Mouse (Mus musculus) neural tube, embryonic 15.5 days (tissue): ENCODE measurements around the gene Trim47. TPM values are rescaled to one million over a fixed set of nuclear protein-coding genes. Genes with fewer than 3 reads are reported as not detected.
"Not testable (repeated sequence)": the region's sequence is repeated elsewhere in the genome, so short reads cannot be mapped to it uniquely, and the experiment has no call there.

Experiments
- ATAC-seq: fragments of 200-750 bp; cut with Nextera tagmentation; 2 replicates; pipeline ENCODE4 v1.8.0; 2017; ENCODE audit warnings: mild to moderate bottlenecking, moderate TSS enrichment, moderate library complexity; ENCODE audit not compliant: low FRiP score
- H3K27ac ChIP-seq: fragments of 300-500 bp; sonication (generic); replicated peaks from 2 replicates; pipeline ENCODE4 v1.5.1; 2015; ENCODE audit warnings: mild to moderate bottlenecking, inconsistent platforms
- H3K27me3 ChIP-seq: fragments of 300-500 bp; sonication (generic); replicated peaks from 2 replicates; pipeline ENCODE4 v1.6.1; 2015; ENCODE audit warnings: inconsistent platforms
- H3K36me3 ChIP-seq: fragments of 300-500 bp; sonication (generic); 2 replicates; pipeline ENCODE4 v1.6.1; 2015; ENCODE audit warnings: inconsistent platforms
- H3K4me1 ChIP-seq: fragments of 300-500 bp; sonication (generic); 2 replicates; pipeline ENCODE4 v1.6.1; 2015; ENCODE audit warnings: inconsistent platforms
- H3K4me2 ChIP-seq: fragments of 300-500 bp; sonication (generic); 2 replicates; pipeline ENCODE4 v1.6.1; 2015; ENCODE audit warnings: inconsistent platforms, mild to moderate bottlenecking, moderate library complexity
- H3K4me3 ChIP-seq: fragments of 300-500 bp; sonication (generic); replicated peaks from 2 replicates; pipeline ENCODE4 v1.5.1; 2015; ENCODE audit warnings: mild to moderate bottlenecking, inconsistent platforms
- H3K9ac ChIP-seq: fragments of 300-500 bp; sonication (generic); replicated peaks from 2 replicates; pipeline ENCODE4 v1.6.1; 2015; ENCODE audit warnings: mild to moderate bottlenecking, inconsistent platforms
- H3K9me3 ChIP-seq: fragments of 300-500 bp; sonication (generic); replicated peaks from 2 replicates; pipeline ENCODE4 v1.6.1; 2016; ENCODE audit warnings: inconsistent platforms
- WGBS: fragments of 180-500 bp; shearing (Covaris S2); methylation state at CpG from one replicate; pipeline ENCODE4 v1.1.7; 2015; ENCODE audit warnings: mixed read lengths; 5-methylcytosine and 5-hydroxymethylcytosine counted together
- polyA plus RNA-seq: library from polyadenylated mRNA; unstranded; fragments of >200 nt; fragmentation: Nextera tagmentation; extraction: Ambion mirVana; gene quantifications from 2 replicates; pipeline ENCODE4 v1.2.1, GENCODE M21; 2015

Trim47 gene
- polyA plus RNA-seq, 1 experiment from 2014 or later, result 9.8 TPM

GRCm38 (mm10) chr11:116132366-116133333, 5.6 kb upstream of the Trim47 start:
- no peak overlapping the region for H3K27ac ChIP-seq
- WGBS, result 88% methylated on average over 16 of the region's 16 CpGs
- no peak overlapping the region for H3K9ac ChIP-seq
- no peaks in the 10 kb centered on the region for H3K9me3 ChIP-seq
- no peak overlapping the region for H3K4me2 ChIP-seq
- ATAC-seq, result no peak
- no peak overlapping the region for H3K4me3 ChIP-seq
- H3K4me1 ChIP-seq, result peaks cover 50% of the 10 kb centered on the region
- H3K27me3 ChIP-seq, result 0 out of 2 replicates have a peak, but pooled peaks cover 2% of the 10 kb centered on the region
- peaks cover 33% of the 10 kb centered on the region for H3K36me3 ChIP-seq

- peaks cover 32% of the 10 kb centered on the region for H3K36me3 ChIP-seq
- peak overlapping the region; percentile 92 for H3K27ac ChIP-seq
- H3K9ac ChIP-seq, result peak overlapping the region; percentile 71; the same call in 1 of the 2 replicates
- H3K4me1 ChIP-seq, result peaks cover 47% of the 10 kb centered on the region
- no peak for ATAC-seq
- 83% methylated on average over 15 of the region's 15 CpGs for WGBS
- H3K4me3 ChIP-seq, result peak overlapping the region; percentile 61; the same call in 1 of the 2 replicates
- 0 out of 2 replicates have a peak, but pooled peaks cover 2% of the 10 kb centered on the region for H3K27me3 ChIP-seq
- peak overlapping the region; percentile 77 for H3K4me2 ChIP-seq
- H3K9me3 ChIP-seq, result no peaks in the 10 kb centered on the region
Measured at GRCm38 (mm10) chr11:116131349-116132170, 4.5 kb upstream of the Trim47 start.

GRCm38 (mm10) chr11:116130488-116131205, 3.6 kb upstream of the Trim47 start, which contains the start of gene Trim65:
Gene Trim65 (minus strand): TSS chr11:116131128.
- H3K4me2 ChIP-seq, result peak within 1 kb of the TSS; percentile 77
- 0 out of 2 replicates have a peak, but pooled peaks cover 2% of the 10 kb centered on the region for H3K27me3 ChIP-seq
- WGBS, result under 1% methylated on average over 67 of the region's 69 CpGs
- peak within 1 kb of the TSS; percentile 71 for H3K9ac ChIP-seq
- peak within 1 kb of the TSS; percentile 61 for H3K4me3 ChIP-seq
- ATAC-seq, result peak; percentile 91
- H3K27ac ChIP-seq, result peak within 1 kb of the TSS; percentile 92
- no peaks in the 10 kb centered on the region for H3K9me3 ChIP-seq
- peaks cover 45% of the 10 kb centered on the region for H3K4me1 ChIP-seq
- H3K36me3 ChIP-seq, result peaks cover 37% of the 10 kb centered on the region

GRCm38 (mm10) chr11:116129993-116130487, 3.0 kb upstream of the Trim47 start:
- Histone ChIP-seq H3K4me3 (peak overlapping the region; percentile 61), H3K4me1 (peaks cover 45% of the 10 kb centered on the region), H3K4me2 (peak overlapping the region; percentile 77), H3K27me3 (0 out of 2 replicates have a peak, but pooled peaks cover 2% of the 10 kb centered on the region), H3K36me3 (peaks cover 39% of the 10 kb centered on the region), H3K27ac (peak overlapping the region; percentile 92), H3K9ac (peak overlapping the region; percentile 71), H3K9me3 (no peaks in the 10 kb centered on the region)
- 32% methylated on average over 8 of the region's 8 CpGs for WGBS
- peak; percentile 22 for ATAC-seq

GRCm38 (mm10) chr11:116129091-116129790, 2.2 kb upstream of the Trim47 start:
- no peaks in the 10 kb centered on the region for H3K9me3 ChIP-seq
- 0 out of 2 replicates have a peak, but pooled peaks cover 2% of the 10 kb centered on the region for H3K27me3 ChIP-seq
- 80% methylated on average over 9 of the region's 9 CpGs for WGBS
- H3K4me2 ChIP-seq, result peak overlapping the region; percentile 77
- H3K4me3 ChIP-seq, result no peak overlapping the region
- H3K9ac ChIP-seq, result 0 out of 2 replicates have a peak overlapping the region, but pooled peaks have one; percentile 71
- ATAC-seq, result no peak
- H3K36me3 ChIP-seq, result peaks cover 31% of the 10 kb centered on the region
- no peak overlapping the region for H3K27ac ChIP-seq
- H3K4me1 ChIP-seq, result peaks cover 45% of the 10 kb centered on the region

- Histone ChIP-seq H3K36me3 (peaks cover 24% of the 10 kb centered on the region), H3K9me3 (no peaks in the 10 kb centered on the region), H3K4me2 (no peak overlapping the region), H3K27ac (no peak overlapping the region), H3K4me1 (peaks cover 44% of the 10 kb centered on the region), H3K4me3 (no peak overlapping the region), H3K9ac (0 out of 2 replicates have a peak overlapping the region, but pooled peaks have one; percentile 14), H3K27me3 (0 out of 2 replicates have a peak, but pooled peaks cover 2% of the 10 kb centered on the region)
- no peak for ATAC-seq
- WGBS, result 55% methylated on average over 9 of the region's 9 CpGs
Measured at GRCm38 (mm10) chr11:116127986-116128385, 976 bp upstream of the Trim47 start.

GRCm38 (mm10) chr11:116126261-116126660, 749 bp downstream of the Trim47 start:
- 94% methylated on average over 15 of the region's 15 CpGs for WGBS
- Histone ChIP-seq H3K27ac (no peak overlapping the region), H3K4me3 (no peak overlapping the region), H3K4me1 (peaks cover 36% of the 10 kb centered on the region), H3K9ac (no peak overlapping the region), H3K9me3 (no peaks in the 10 kb centered on the region), H3K4me2 (no peak overlapping the region), H3K36me3 (peaks cover 14% of the 10 kb centered on the region), H3K27me3 (0 out of 2 replicates have a peak, but pooled peaks cover 2% of the 10 kb centered on the region)
- ATAC-seq, result no peak

GRCm38 (mm10) chr11:116121731-116122245, 5.2 kb downstream of the Trim47 start:
- WGBS, result 93% methylated on average over 8 of the region's 8 CpGs
- not testable (repeated sequence) for H3K27ac ChIP-seq, H3K4me2 ChIP-seq, ATAC-seq, H3K27me3 ChIP-seq, H3K4me1 ChIP-seq, H3K9me3 ChIP-seq, H3K4me3 ChIP-seq, H3K9ac ChIP-seq
- H3K36me3 ChIP-seq, result peaks cover 14% of the 10 kb centered on the region

- H3K27me3 ChIP-seq, result no peaks in the 10 kb centered on the region; the same call in 1 of the 2 replicates
- no peak overlapping the region for H3K4me2 ChIP-seq
- H3K4me3 ChIP-seq, result no peak overlapping the region
- H3K9me3 ChIP-seq, result no peaks in the 10 kb centered on the region
- H3K27ac ChIP-seq, result no peak overlapping the region
- ATAC-seq, result no peak
- H3K36me3 ChIP-seq, result no peaks in the 10 kb centered on the region
- H3K4me1 ChIP-seq, result no peaks in the 10 kb centered on the region
- no peak overlapping the region for H3K9ac ChIP-seq
Measured at GRCm38 (mm10) chr11:116117819-116118218, 9.2 kb downstream of the Trim47 start.

- WGBS, result 82% methylated on average over 12 of the region's 12 CpGs
- Histone ChIP-seq H3K4me3 (no peak overlapping the region), H3K9ac (no peak overlapping the region), H3K4me1 (no peaks in the 10 kb centered on the region), H3K9me3 (no peaks in the 10 kb centered on the region), H3K27me3 (no peaks in the 10 kb centered on the region; the same call in 1 of the 2 replicates), H3K4me2 (no peak overlapping the region), H3K27ac (no peak overlapping the region), H3K36me3 (no peaks in the 10 kb centered on the region)
- no peak for ATAC-seq
Measured at GRCm38 (mm10) chr11:116117241-116117640, 9.8 kb downstream of the Trim47 start.
